Mouse (Mus musculus) intestine, postnatal 0 days (tissue): ENCODE measurements at regions not wholly inside any gene's neighbourhood (a gene's known extent, or its start where the extent isn't known, plus 50 kb on each side); places are given as distances from the start of the nearest gene placed in this dataset.
A peak's percentile ranks its signal among the peaks of the same experiment; 100 is the strongest.

Experiments used
- ATAC-seq: fragments of 200-750 bp; cut with Nextera tagmentation; 2 replicates; pipeline ENCODE4 v1.8.0; 2017; ENCODE audit warnings: mild to moderate bottlenecking, moderate TSS enrichment, moderate library complexity
- H3K27ac ChIP-seq: fragments of 300-500 bp; sonication (generic); 2 replicates; pipeline ENCODE4 v1.5.1; 2014; ENCODE audit warnings: mild to moderate bottlenecking, low read depth, low read length, moderate library complexity
- H3K27me3 ChIP-seq: fragments of 300-500 bp; sonication (generic); replicated peaks from 2 replicates; pipeline ENCODE4 v1.6.1; 2014; ENCODE audit warnings: low read length, mixed read lengths; ENCODE audit not compliant: control insufficient read depth, insufficient read depth
- H3K36me3 ChIP-seq: fragments of 300-500 bp; sonication (generic); 2 replicates; pipeline ENCODE4 v1.6.1; 2014; ENCODE audit warnings: mild to moderate bottlenecking, moderate library complexity; ENCODE audit not compliant: control insufficient read depth, insufficient read depth
- H3K4me1 ChIP-seq: fragments of 300-500 bp; sonication (generic); replicated peaks from 2 replicates; pipeline ENCODE4 v1.6.1; 2014; ENCODE audit warnings: antibody characterized with exemption, low read length, mixed read lengths; ENCODE audit not compliant: control insufficient read depth, insufficient read depth
- H3K4me2 ChIP-seq: fragments of 300-500 bp; sonication (generic); replicated peaks from 2 replicates; pipeline ENCODE4 v1.6.1; 2014; ENCODE audit warnings: low read depth, mild to moderate bottlenecking, moderate library complexity
- H3K4me3 ChIP-seq: fragments of 300-500 bp; sonication (generic); 2 replicates; pipeline ENCODE4 v1.5.1; 2014; ENCODE audit warnings: low read depth, low read length
- H3K9ac ChIP-seq: fragments of 300-500 bp; sonication (generic); 2 replicates; pipeline ENCODE4 v1.6.1; 2014; ENCODE audit warnings: mild to moderate bottlenecking, low read depth, low read length
- H3K9me3 ChIP-seq: fragments of 300-500 bp; sonication (generic); 2 replicates; pipeline ENCODE4 v1.6.1; 2016; ENCODE audit warnings: mixed run types; ENCODE audit not compliant: control insufficient read depth
- CTCF ChIP-seq: sonication (generic); IDR thresholded peaks from 2 replicates; pipeline ENCODE4 v1.5.1; 2016; ENCODE audit warnings: low read depth, mild to moderate bottlenecking, control low read depth, antibody characterized with exemption, moderate library complexity
- WGBS: fragments of 180-500 bp; shearing (Covaris S2); extraction: QIAGEN DNeasy Blood & Tissue Kit; methylation state at CpG from one replicate; pipeline ENCODE4 v1.1.7; 2014; 5-methylcytosine and 5-hydroxymethylcytosine counted together

DNA sequence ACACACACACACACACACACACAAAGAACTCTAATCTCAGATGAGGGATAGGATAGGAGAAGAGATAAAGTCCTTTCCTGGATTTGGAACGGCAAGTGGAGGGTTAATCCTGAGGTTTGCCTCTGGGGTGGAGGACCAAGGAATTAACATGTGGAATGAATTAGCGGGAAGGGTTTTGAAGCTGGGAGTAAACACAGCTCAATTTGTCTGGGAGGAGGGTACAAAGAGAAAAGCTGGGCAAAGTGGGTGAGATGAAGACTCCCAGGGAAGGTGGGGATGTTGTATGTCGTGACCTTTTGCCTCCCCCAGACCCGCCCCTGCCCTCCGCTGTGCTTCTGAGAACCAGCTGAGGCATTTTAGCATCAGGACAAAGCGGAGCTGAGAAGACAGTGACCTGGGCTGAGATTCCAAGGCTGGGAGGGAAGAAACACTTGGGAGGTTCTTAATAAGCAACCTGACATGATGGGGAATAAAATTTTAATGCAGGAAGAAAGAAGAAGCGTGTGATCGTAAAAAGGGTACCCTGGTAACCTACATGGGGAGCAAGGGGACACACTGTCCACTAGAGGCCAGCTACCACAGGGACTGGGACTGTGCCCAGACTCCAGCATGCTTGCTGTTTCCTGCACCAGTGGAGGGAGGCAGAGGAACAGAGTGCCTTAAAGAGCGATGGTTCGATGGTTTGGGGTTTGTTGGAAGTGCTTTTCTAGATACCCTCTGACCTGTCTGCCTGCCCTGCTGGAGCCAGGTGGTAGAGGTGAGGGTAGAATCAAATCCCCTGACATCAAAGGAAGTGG is 264.0 kb downstream of the H2al1j start:
- Histone ChIP-seq H3K27ac (no peak overlapping the region), H3K36me3 (no peaks in the 10 kb centered on the region), H3K4me2 (no peak overlapping the region), H3K9me3 (no peaks in the 10 kb centered on the region), H3K4me3 (no peak overlapping the region), H3K4me1 (no peaks in the 10 kb centered on the region), H3K9ac (no peak overlapping the region), H3K27me3 (no peaks in the 10 kb centered on the region)
- no peak for ATAC-seq
- 42% methylated on average over 10 of the region's 10 CpGs for WGBS
- peak; percentile 44 for TF ChIP-seq CTCF

DNA sequence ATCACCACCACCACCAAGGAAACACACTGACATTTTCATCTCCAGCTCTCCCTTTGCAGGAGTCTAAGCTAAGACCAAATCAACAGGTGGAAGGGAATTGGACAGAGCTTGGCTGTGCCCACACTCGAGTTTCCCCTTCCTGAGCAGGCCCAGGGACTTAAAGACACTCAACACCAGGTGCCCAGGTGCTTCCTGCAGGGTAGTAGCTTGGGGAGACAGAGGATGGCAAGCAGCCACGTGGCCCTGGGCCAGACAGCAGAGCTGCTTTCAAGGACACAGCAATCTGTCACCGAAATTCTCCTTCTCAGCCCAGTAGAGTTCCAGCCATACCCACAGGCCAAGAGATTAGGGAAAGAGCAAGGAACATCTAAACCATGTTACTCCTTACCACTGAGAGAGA is 266.9 kb downstream of the H2al1j start:
- 37% methylated on average over 3 of the region's 3 CpGs for WGBS

DNA sequence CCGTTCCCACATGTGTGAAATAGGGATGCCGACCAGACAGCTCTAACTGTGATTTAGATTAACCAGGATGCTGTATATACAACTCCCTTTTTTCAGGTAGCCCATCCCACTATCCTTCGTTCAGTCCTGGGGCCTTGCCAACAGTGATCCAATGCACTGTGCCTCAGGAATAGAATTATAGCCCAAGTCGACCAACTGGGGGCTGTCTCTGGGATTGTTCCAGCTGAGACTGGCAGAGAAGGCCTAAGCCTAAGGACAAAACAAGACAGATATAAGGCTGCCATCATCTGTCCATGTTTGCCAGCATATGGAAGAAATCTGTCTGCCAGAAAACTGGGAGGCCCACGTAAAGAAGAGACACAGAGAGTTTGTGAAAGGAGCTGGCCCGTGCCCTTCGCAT is 269.9 kb downstream of the H2al1j start:
- Histone ChIP-seq H3K4me1 (no peaks in the 10 kb centered on the region), H3K4me2 (no peak overlapping the region), H3K27ac (no peak overlapping the region), H3K9ac (no peak overlapping the region), H3K27me3 (no peaks in the 10 kb centered on the region), H3K36me3 (no peaks in the 10 kb centered on the region), H3K4me3 (no peak overlapping the region), H3K9me3 (no peaks in the 10 kb centered on the region)
- no peak for ATAC-seq
- 77% methylated on average over 7 of the region's 7 CpGs for WGBS
- TF ChIP-seq CTCF = no peak

More for the DNA sequence above, 266.9 kb downstream of the H2al1j start:
- H3K27me3 ChIP-seq = no peaks in the 10 kb centered on the region
- no peaks in the 10 kb centered on the region for H3K9me3 ChIP-seq
- no peak overlapping the region for H3K9ac ChIP-seq
- H3K4me1 ChIP-seq = no peaks in the 10 kb centered on the region
- no peak overlapping the region for H3K27ac ChIP-seq
- no peak for TF ChIP-seq CTCF
- ATAC-seq = no peak
- H3K36me3 ChIP-seq = no peaks in the 10 kb centered on the region
- no peak overlapping the region for H3K4me2 ChIP-seq
- H3K4me3 ChIP-seq = no peak overlapping the region

DNA sequence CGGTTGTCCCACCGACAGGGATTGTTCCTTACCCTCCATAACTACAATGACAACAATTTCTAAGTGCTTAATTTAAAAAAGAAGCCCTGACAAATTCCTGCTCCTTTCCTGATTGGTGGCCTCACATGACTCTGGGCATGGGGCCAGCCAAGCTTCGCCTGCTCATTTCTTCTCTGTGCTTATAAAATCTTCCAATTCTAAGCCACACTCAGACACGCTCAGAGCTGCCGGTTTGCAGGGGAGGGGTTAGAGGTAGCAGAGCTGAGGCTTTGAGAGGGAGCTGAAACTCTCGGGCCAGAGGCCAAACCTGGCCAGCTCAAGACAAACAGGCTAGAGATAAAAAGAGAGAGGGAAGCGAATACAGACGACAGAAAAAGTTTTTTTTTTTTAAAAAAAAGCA is 286.6 kb downstream of the H2al1j start:
- Histone ChIP-seq H3K27me3 (no peaks in the 10 kb centered on the region), H3K36me3 (no peaks in the 10 kb centered on the region), H3K9me3 (no peaks in the 10 kb centered on the region), H3K4me3 (no peak overlapping the region), H3K9ac (no peak overlapping the region), H3K4me2 (no peak overlapping the region), H3K27ac (no peak overlapping the region), H3K4me1 (no peaks in the 10 kb centered on the region)
- no peak for ATAC-seq
- WGBS = 35% methylated on average over 8 of the region's 8 CpGs
- TF ChIP-seq CTCF = no peak

DNA sequence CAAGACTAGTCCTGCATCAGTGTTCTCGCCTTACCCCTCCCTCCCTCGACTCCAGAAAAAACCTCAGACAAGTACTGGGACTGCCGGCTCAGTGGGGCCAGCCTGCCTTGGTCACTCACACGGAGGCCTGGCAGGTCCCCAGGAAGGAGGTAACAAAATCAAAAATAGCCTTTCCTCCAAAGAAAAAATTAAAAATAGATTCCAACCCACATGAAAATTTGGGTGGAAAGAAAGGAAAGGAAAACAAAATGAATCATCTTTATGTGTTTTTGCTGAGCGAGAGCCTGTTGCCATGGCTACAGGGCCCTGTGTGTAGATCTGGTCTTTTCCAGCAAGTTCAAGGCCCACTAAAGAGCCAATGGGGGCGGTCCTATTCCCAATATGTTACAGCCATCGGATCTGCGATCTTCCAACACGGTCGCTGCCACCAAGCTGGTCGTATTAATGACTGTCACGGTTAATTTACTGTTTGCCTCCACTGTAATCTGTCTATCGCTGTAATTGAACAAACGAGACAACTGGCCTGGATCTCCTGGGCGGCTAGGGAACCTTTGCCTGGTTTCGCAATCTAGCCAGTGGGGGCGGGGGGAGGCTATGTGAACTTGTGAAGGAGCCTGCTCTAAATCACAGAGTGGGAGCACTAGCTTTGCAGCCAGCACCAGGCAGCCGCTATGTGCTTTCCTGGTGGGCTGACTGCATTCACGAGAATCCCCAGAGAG is 293.6 kb downstream of the H2al1j start:
- no peaks in the 10 kb centered on the region for H3K4me1 ChIP-seq
- H3K27me3 ChIP-seq = no peaks in the 10 kb centered on the region
- H3K27ac ChIP-seq = no peak overlapping the region
- H3K4me2 ChIP-seq = no peak overlapping the region
- 51% methylated on average over 19 of the region's 19 CpGs for WGBS
- no peaks in the 10 kb centered on the region for H3K36me3 ChIP-seq
- H3K9me3 ChIP-seq = no peaks in the 10 kb centered on the region
- H3K9ac ChIP-seq = no peak overlapping the region
- no peak for ATAC-seq
- no peak overlapping the region for H3K4me3 ChIP-seq
- TF ChIP-seq CTCF = no peak

DNA sequence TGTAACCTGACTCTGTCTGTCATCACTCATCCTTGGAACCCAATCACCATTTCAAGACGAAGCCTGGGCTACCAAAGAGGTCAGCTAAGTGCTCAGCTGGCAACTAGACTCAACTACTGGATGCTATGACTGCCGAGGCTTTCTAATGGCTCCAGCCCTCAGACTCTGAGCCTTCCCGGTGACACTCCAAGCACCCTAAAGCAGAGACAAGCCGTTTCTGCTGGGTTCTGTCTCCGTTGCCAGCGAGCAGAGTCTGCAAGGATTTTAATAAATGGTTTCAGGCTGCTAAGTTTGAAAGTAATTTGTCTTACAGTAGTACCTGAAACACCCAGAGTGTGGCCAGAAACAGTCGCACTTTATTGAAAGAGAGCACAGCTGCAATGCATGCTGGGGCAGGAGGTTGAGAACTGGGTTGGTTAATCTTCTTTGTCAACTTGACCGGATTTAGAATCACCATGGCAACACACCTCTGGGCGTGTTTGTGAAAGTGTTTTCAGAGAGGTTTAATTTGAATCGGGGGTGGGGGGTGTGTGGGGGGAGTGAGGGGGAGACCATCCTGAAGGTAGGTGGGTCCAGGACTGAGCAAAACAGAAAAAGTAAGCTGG is 298.8 kb downstream of the H2al1j start:
- H3K36me3 ChIP-seq = no peaks in the 10 kb centered on the region
- H3K9ac ChIP-seq = no peak overlapping the region
- no peak overlapping the region for H3K4me3 ChIP-seq
- H3K4me2 ChIP-seq = no peak overlapping the region
- H3K27me3 ChIP-seq = no peaks in the 10 kb centered on the region
- H3K4me1 ChIP-seq = no peaks in the 10 kb centered on the region
- 58% methylated on average over 10 of the region's 10 CpGs for WGBS
- TF ChIP-seq CTCF = no peak
- no peaks in the 10 kb centered on the region for H3K9me3 ChIP-seq
- ATAC-seq = no peak
- H3K27ac ChIP-seq = no peak overlapping the region
